Comparison of ENCODE assay signal across 10 mouse cellular contexts in genomic region chr17:73948039-73948438, GRCm38 (mm10). TPM values are rescaled to one million over a fixed set of nuclear protein-coding genes. Genes with fewer than 3 reads are reported as not detected.
A peak's percentile ranks its signal among the peaks of the same experiment; 100 is the strongest.
DNase-seq lines count a peak whose midpoint lies in the region; TF ChIP-seq lines count a peak whose summit lies in the region.
"Had no signal": no experiment of that assay in that cellular context is flagged by ENCODE, and none has a peak within 500 bp of the region (broad histone marks: within the 10 kb centered on the region; RNA-seq: fewer than 3 reads in every experiment).

No protein-coding gene starts in this region.

- TF ChIP-seq POLR2A in embryonic fibroblast, embryonic 13.5 days (IDR thresholded peaks at IDR 0.05; ENCODE audit: low read depth, low read length), result no peak

- H3K27me3 ChIP-seq in embryonic facial prominence, embryonic 10.5 days (replicated peaks; ENCODE audit: low read depth, poor library complexity, severe bottlenecking), result no peaks in the 10 kb centered on the region
- H3K27me3 ChIP-seq: forebrain, embryonic 15.5 days; neural tube, embryonic 13.5 days had no signal

- WGBS in embryonic facial prominence, embryonic 10.5 days, result 91% methylated on average over 3 of the region's 3 CpGs

- no peaks in the 10 kb centered on the region for H3K36me3 ChIP-seq in embryonic facial prominence, embryonic 10.5 days (replicated peaks)
- H3K36me3 ChIP-seq: forebrain, embryonic 15.5 days; neural tube, embryonic 13.5 days had no signal

- no peak overlapping the region for H3K27ac ChIP-seq in layer of hippocampus, adult 2 months
- H3K27ac ChIP-seq in embryonic fibroblast, embryonic 13.5 days (ENCODE audit: insufficient read depth, low read length), result peak overlapping the region; percentile 90
- H3K27ac ChIP-seq in embryonic facial prominence, embryonic 10.5 days (replicated peaks), result no peak overlapping the region
- H3K27ac ChIP-seq: forebrain, embryonic 15.5 days; neural tube, embryonic 13.5 days had no signal

- H3K9me3 ChIP-seq in embryonic facial prominence, embryonic 10.5 days, result no peaks in the 10 kb centered on the region
- H3K9me3 ChIP-seq: forebrain, embryonic 15.5 days; neural tube, embryonic 13.5 days had no signal

- no peak for TF ChIP-seq CTCF in layer of hippocampus, adult 2 months (conservative IDR thresholded peaks at IDR 0.05)
- TF ChIP-seq CTCF in embryonic fibroblast, embryonic 13.5 days (IDR thresholded peaks at IDR 0.05; ENCODE audit: borderline replicate concordance, insufficient read depth, low read length), result no peak

- no peak overlapping the region for H3K4me3 ChIP-seq in layer of hippocampus, adult 2 months
- H3K4me3 ChIP-seq in embryonic fibroblast, embryonic 13.5 days (ENCODE audit: insufficient read depth, low read length), result no peak overlapping the region
- no peak overlapping the region for H3K4me3 ChIP-seq in embryonic facial prominence, embryonic 10.5 days
- H3K4me3 ChIP-seq: forebrain, embryonic 15.5 days; neural tube, embryonic 13.5 days had no signal

- DNase-seq in layer of hippocampus, adult 2 months (ENCODE audit: low spot score in 2 of 2), result peak; percentile 27 to 29
- DNase-seq in layer of hippocampus, postnatal 10 days (ENCODE audit: low spot score in 2 of 2), result no peak
- peak; percentile 77 for DNase-seq in adrenal gland, postnatal 10 days
- peak; percentile 79 for DNase-seq in lung, postnatal 14 days
- no peak for DNase-seq in thymus, postnatal 0 days (ENCODE audit: low spot score)
- DNase-seq in embryonic facial prominence, embryonic 10.5 days (ENCODE audit: low spot score), result no peak
- no peak for DNase-seq in spleen, adult 12 weeks (ENCODE audit: low spot score)

- peaks cover 3% of the 10 kb centered on the region for H3K4me1 ChIP-seq in embryonic fibroblast, embryonic 13.5 days (ENCODE audit: control insufficient read depth, insufficient read depth, low read length)
- H3K4me1 ChIP-seq in embryonic facial prominence, embryonic 10.5 days, result no peaks in the 10 kb centered on the region
- H3K4me1 ChIP-seq: forebrain, embryonic 15.5 days had no signal

RNA-seq across cellular contexts. Expression of gene Xdh, which starts 2.0 kb away (rescaled TPM):
- 10 to 100 TPM; 18.8 to 20.2 TPM for total RNA-seq in layer of hippocampus, adult 2 months (2021)
- total RNA-seq in layer of hippocampus, postnatal 10 days (2021), result under 1 TPM; 0.49 to 0.82 TPM
- 100 to 1,000 TPM in 1 of 2 experiments, 10 to 100 TPM in 1; 55.9 to 125 TPM for total RNA-seq in adrenal gland, postnatal 10 days (2021)
- 4.8 and 8.6 TPM in 2 replicates for polyA plus RNA-seq in embryonic fibroblast, embryonic 13.5 days (2011; ENCODE audit: insufficient read length, low read depth, missing spikeins)
- polyA plus RNA-seq in thymus, postnatal 0 days (2015; fragmentation: Nextera tagmentation; extraction: Ambion mirVana), result 7.1 and 8.5 TPM in 2 replicates
- 0.06 and 0.26 TPM in 2 replicates for polyA plus RNA-seq in embryonic facial prominence, embryonic 10.5 days (2016; fragmentation: Nextera tagmentation; extraction: Ambion mirVana)

Comparison
In these comparisons a context has a peak if more than half of its experiments do, and no peak if none do; other contexts are left out.
1. DNase-seq: peak in layer of hippocampus, adult 2 months (2 of 2), adrenal gland, postnatal 10 days (single experiment) and lung, postnatal 14 days (single experiment); none in layer of hippocampus, postnatal 10 days (0 of 2), thymus, postnatal 0 days (single experiment), embryonic facial prominence, embryonic 10.5 days (single experiment) and spleen, adult 12 weeks (single experiment).
2. RNA of gene Xdh, which starts 2.0 kb away (total RNA-seq): 55.9 to 125 TPM in adrenal gland, postnatal 10 days and 18.8 to 20.2 TPM in layer of hippocampus, adult 2 months; 0.49 to 0.82 TPM in layer of hippocampus, postnatal 10 days; every median in the first group is over 10 times any median in the second.